Mouse (Mus musculus): ENCODE measurements around the gene Zscan10.

The Zscan10 gene

DNA sequence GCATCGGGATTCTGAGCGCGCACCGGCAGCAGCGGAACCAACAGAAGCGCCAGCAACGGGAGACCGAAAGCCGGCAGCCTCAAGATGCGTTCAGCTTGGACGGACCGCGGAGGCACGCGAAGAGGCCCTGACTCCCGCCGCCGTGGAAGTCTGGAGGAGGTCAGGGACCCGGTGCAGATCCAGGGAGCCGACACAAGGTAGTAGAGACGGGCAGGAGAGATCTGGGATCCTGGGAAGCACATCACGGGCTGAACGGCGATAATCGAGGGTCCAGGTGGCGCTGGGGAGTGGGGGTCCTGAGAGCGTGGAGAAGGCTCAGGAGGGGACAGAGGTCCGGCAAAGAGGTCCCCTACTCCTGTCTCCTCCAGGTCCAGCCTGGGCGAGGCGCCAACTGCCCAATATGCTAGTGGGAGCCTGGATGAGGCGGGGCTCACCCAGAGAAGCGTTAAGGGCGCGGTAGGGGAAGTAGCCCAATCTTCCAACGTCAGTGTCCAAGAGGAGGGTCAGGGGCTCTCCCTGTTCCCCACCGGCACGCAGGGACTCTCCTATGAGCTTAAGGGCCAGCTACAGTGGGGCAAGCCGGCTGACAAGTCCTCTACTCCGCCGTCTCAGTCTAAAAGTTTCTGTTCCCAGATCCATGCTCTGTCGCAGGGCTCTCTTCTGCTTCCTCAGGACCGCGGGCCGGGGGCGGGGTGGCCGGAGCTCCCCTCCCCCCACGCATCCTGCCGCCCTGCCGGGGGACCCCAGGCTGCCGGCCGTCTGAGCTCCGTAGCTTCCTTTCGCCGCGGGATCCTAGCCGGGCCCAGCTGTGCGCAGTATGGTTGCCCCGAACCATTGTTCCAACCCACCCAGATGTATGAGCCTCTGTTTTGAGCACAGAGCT, 44.2 kb downstream of the Zscan10 start, which contains the start of gene Mmp25:
Mmp25 (minus strand) TSS at position 665 of the 883 bp plus-strand sequence.
- in situ Hi-C loops (cut with MboI), result no loop called here

- in situ Hi-C loops (cut with MboI), result no loop called here
These were observed 45.2 kb downstream of the Zscan10 start for GRCm38 (mm10) chr17:23645894-23646293.

GRCm38 (mm10) chr17:23651363-23651762, 50.7 kb downstream of the Zscan10 start:
- in situ Hi-C loops (cut with MboI), result no loop called here

GRCm38 (mm10) chr17:23653324-23653723, 52.7 kb downstream of the Zscan10 start:
- in situ Hi-C loops (cut with MboI), result no loop called here

DNA sequence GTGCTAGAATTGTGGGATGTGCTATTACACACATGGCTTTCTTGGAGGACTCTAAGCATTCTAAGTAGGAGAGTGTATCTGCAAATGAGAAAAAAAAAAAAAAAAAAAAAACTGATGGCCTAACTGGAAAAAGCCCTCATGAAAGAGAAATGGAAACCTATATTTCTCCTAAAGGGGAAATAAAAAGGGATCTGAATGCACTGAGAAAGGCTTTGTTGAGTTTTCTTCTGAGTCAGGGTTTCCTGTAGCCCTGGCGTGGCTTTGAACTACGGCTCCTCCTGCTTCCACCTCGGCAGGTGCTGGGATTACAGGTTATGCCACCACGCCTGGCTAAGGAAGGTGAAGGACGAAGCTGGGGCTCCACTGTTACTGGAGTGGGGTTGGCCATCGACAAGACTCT, 53.3 kb downstream of the Zscan10 start:
- in situ Hi-C loops (cut with MboI), result no loop called here

- in situ Hi-C loops (cut with MboI), result no loop called here
These were observed 53.8 kb downstream of the Zscan10 start for GRCm38 (mm10) chr17:23654410-23654809.

- in situ Hi-C loops (cut with MboI), result no loop called here
These were observed 57.8 kb downstream of the Zscan10 start for GRCm38 (mm10) chr17:23658450-23658849.

DNA sequence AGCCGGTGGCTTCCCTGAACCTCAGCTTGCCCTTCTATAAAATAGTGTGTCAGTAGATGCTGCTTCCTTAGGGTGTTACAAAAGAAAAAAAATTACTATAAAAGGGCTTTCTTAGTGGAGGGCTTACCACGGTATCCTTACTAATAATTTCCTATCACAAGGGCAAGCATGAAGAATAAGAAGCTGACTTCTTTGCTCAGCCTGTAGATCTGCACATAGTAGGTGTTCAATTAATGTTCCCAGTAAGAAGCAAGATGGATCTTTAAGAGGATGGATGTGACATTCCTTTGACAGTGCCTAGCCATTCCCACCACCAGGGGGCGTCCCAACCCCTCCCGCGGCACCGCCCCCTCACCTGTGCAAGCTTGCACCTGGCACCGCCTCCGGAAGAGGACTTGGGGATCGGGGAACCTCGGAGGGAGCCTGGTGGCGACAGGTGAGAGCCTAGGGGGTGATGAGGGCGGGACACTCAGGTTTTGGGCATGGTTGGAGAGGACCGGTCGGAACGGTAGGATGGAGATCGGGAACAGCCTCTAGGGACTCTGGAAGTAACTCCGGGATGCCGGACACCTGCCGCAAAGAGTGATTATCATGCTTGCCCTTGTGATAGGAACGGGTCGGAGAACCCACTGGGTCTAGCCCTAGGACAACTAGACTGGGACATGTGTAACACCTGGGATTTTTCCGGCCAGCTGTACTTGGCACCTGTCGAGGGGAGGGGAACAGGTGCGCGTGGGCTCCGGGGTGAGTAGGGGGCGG, 59.6 kb downstream of the Zscan10 start, which contains the start of gene Bicdl2:
Bicdl2 (plus strand) TSS at position 390 of the 759 bp plus-strand sequence.
- in situ Hi-C loops (cut with MboI), result no loop called here

Data from mature B cell (primary cell).